Comparison of ENCODE assay signal across 8 mouse cellular contexts in the genomic region with DNA sequence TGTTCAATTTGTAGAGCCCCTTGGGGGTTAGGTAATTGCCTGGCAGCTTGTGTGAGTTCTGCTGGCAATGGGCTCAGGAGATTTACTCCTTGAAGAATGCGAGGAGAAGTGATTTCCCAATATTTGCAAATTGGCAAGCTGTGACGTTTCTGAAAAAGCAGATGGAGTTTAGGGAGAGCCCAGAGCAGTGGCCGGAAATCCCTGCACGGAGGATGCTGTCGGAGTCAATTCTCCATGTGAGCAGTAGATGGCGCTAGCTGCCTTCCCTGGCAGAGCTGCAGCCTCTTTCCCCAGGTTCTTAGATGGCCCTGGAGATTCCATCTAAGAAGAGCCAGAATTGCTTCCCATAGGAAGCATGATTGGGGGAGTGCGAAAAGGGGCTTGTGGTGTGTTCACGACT. TPM values are rescaled to one million over a fixed set of nuclear protein-coding genes. Genes with fewer than 3 reads are reported as not detected.
DNase-seq lines count a peak whose midpoint lies in the region; ATAC-seq and TF ChIP-seq lines count a peak whose summit lies in the region.

No protein-coding gene starts in this region.

- 4% methylated on average over 8 of the region's 8 CpGs for WGBS in midbrain, embryonic 10.5 days

- no peaks in the 10 kb centered on the region for H3K9me3 ChIP-seq in midbrain, embryonic 10.5 days (replicated peaks)

- intact Hi-C loops in left cerebral cortex, adult 2 months (cut with DNase I), result loop anchor here (1.0 to 2.0 kb wide), 3 partner anchors 29 to 346 kb away; no protein-coding TSS in a partner anchor

- peaks cover 10% of the 10 kb centered on the region; the same call in 1 of the 2 replicates for H3K27me3 ChIP-seq in midbrain, embryonic 10.5 days (ENCODE audit: low read depth, poor library complexity, severe bottlenecking)

- peaks cover 35% of the 10 kb centered on the region for H3K4me1 ChIP-seq in midbrain, embryonic 10.5 days

- TF ChIP-seq CTCF in left cerebral cortex, adult 2 months (IDR thresholded peaks at IDR 0.05), result peak; percentile 95

- H3K27ac ChIP-seq in left cerebral cortex, adult 2 months, result no peak overlapping the region
- H3K27ac ChIP-seq in midbrain, embryonic 10.5 days (replicated peaks), result no peak overlapping the region; the same call in 1 of the 2 replicates

- peak; percentile 94 for DNase-seq in adipocyte (ENCODE audit: low spot score)
- DNase-seq in cerebellum, postnatal 36 days, result peak; percentile 79
- DNase-seq in frontal cortex, postnatal 36 days (ENCODE audit: low spot score in 2 of 2), result peak; percentile 74 to 85
- DNase-seq in left cerebral cortex, adult 2 months (ENCODE audit: extremely low spot score in 1 of 2, low spot score in 2 of 2), result peak; percentile 67 to 77
- DNase-seq in midbrain, embryonic 10.5 days (ENCODE audit: low spot score), result peak; percentile 75
- DNase-seq in right cerebral cortex, postnatal 14 days, result peak; percentile 72

- no peak overlapping the region for H3K4me3 ChIP-seq in left cerebral cortex, adult 2 months
- no peak overlapping the region for H3K4me3 ChIP-seq in midbrain, embryonic 10.5 days

- no peaks in the 10 kb centered on the region for H3K36me3 ChIP-seq in midbrain, embryonic 10.5 days

- peak; percentile 69 for ATAC-seq in inflammation-experienced regulatory T-cells, adult 6 months
- no peak for ATAC-seq in erythroblast, adult 5-6 weeks (replicated peaks; ENCODE audit: low FRiP score, poor library complexity, severe bottlenecking)

RNA-seq across cellular contexts. Expression of a gene that starts 59.1 kb away (rescaled TPM):
- 100 to 1,000 TPM; 107 to 114 (median 113) TPM for polyA plus RNA-seq in inflammation-experienced regulatory T-cells, adult 6 months (2017; shearing (Covaris generic))
- total RNA-seq in left cerebral cortex, adult 2 months (2021), result 10 to 100 TPM; 36.4 to 39.7 TPM
- polyA plus RNA-seq in midbrain, embryonic 10.5 days (2016; fragmentation: Nextera tagmentation; extraction: Ambion mirVana), result 70.9 and 74.1 TPM in 2 replicates
- 6.0 and 34.3 TPM in 2 replicates for total RNA-seq in erythroblast, adult 5-6 weeks (2015; ENCODE audit: low replicate concordance)
- 7.5 and 10.6 TPM in 2 replicates for total RNA-seq in erythroblast, adult 5-6 weeks (2017; ENCODE audit: low replicate concordance)
